Mouse (Mus musculus) CH12.LX (cell line): ENCODE results near the gene Ssx2ip. TPM values are rescaled to one million over a fixed set of nuclear protein-coding genes. Genes with fewer than 3 reads are reported as not detected.

Experiments used
- DNase-seq: peaks from one replicate; pipeline ENCODE4 v3.0.0-alpha.2; 2013; ENCODE audit errors: extremely low read depth
- H3K27ac ChIP-seq: 2 replicates; pipeline ENCODE4 v1.5.1; 2012; ENCODE audit warnings: low read depth, mild to moderate bottlenecking, control low read depth, moderate library complexity; ENCODE audit not compliant: insufficient read depth
- H3K27me3 ChIP-seq: replicated peaks from 2 replicates; pipeline ENCODE3; 2012; ENCODE audit warnings: inconsistent platforms
- H3K36me3 ChIP-seq, 2 experiments: replicated peaks in 1 of 2; 2 replicates each; pipeline versions ENCODE3 to v1.6.1; 2012; ENCODE audit warnings: inconsistent platforms in 1 of 2, low read length in 1 of 2, mild to moderate bottlenecking in 1 of 2, mixed read lengths in 1 of 2, moderate library complexity in 1 of 2; ENCODE audit not compliant: control insufficient read depth in 1 of 2, insufficient read depth in 1 of 2
- H3K4me1 ChIP-seq, 2 experiments: 2 replicates each; pipeline ENCODE4 v1.6.1; 2012; ENCODE audit warnings: inconsistent platforms in 1 of 2, moderate library complexity in 1 of 2; ENCODE audit not compliant: insufficient read depth in 2 of 2, control insufficient read depth in 1 of 2
- H3K4me2 ChIP-seq: 2 replicates; pipeline ENCODE4 v1.6.1; 2012; ENCODE audit warnings: low read depth, mild to moderate bottlenecking, control low read depth; ENCODE audit not compliant: poor library complexity, insufficient read depth, severe bottlenecking
- H3K4me3 ChIP-seq, 3 experiments: fragments of 150-350 bp in 1 of 3; sonication (generic) in 1 of 3; replicated peaks in 1 of 3; 2 replicates each; pipeline versions ENCODE3 to v1.5.1; 2011 to 2012; ENCODE audit warnings: low read depth in 2 of 3, low read length in 2 of 3, mild to moderate bottlenecking in 2 of 3, moderate library complexity in 2 of 3, control low read depth in 1 of 3, improper control_type of control experiment in 1 of 3, inconsistent platforms in 1 of 3, mixed read lengths in 1 of 3; ENCODE audit not compliant: poor library complexity in 1 of 3
- H3K79me2 ChIP-seq: replicated peaks from 2 replicates; pipeline ENCODE4 v1.6.1; 2012; ENCODE audit warnings: mild to moderate bottlenecking, moderate library complexity; ENCODE audit not compliant: control insufficient read depth, poor library complexity, insufficient read depth, severe bottlenecking; ENCODE audit errors: extremely low read depth
- H3K9ac ChIP-seq: 2 replicates; pipeline ENCODE4 v1.6.1; 2012; ENCODE audit warnings: low read depth, mild to moderate bottlenecking, control low read depth, moderate library complexity; ENCODE audit not compliant: insufficient read depth
- H3K9me3 ChIP-seq: replicated peaks from 2 replicates; pipeline ENCODE3; 2012; ENCODE audit warnings: low read length, inconsistent platforms, mixed read lengths
- CHD1 ChIP-seq: IDR thresholded peaks from 2 replicates; pipeline ENCODE4 v1.6.1; 2012; ENCODE audit warnings: low read depth, low read length, improper control_type of control experiment, inconsistent platforms
- MXI1 ChIP-seq: IDR thresholded peaks from 2 replicates; pipeline ENCODE4 v1.6.1; 2011; ENCODE audit warnings: mild to moderate bottlenecking, low read depth, low read length, improper control_type of control experiment
- POLR2A ChIP-seq: IDR thresholded peaks from 2 replicates; pipeline ENCODE4 v1.6.1; 2011; ENCODE audit warnings: low read depth, mild to moderate bottlenecking, improper control_type of control experiment, low read length
- RAD21 ChIP-seq: IDR thresholded peaks from 2 replicates; pipeline ENCODE4 v1.6.1; 2011; ENCODE audit warnings: low read depth, mild to moderate bottlenecking, low read length, improper control_type of control experiment, moderate library complexity
- UBTF ChIP-seq: IDR thresholded peaks from 2 replicates; pipeline ENCODE4 v1.6.1; 2012; ENCODE audit warnings: low read depth, mild to moderate bottlenecking, inconsistent platforms, low read length, improper control_type of control experiment, moderate library complexity
- USF2 ChIP-seq: conservative IDR thresholded peaks from 2 replicates; pipeline ENCODE4 v1.6.1; 2011; ENCODE audit warnings: low read depth, low read length, improper control_type of control experiment
- ZC3H11A ChIP-seq: IDR thresholded peaks from 2 replicates; pipeline ENCODE4 v1.6.1; 2012; ENCODE audit warnings: low read depth, mild to moderate bottlenecking, inconsistent platforms, low read length, improper control_type of control experiment
- dilution Hi-C: fragments of 300-500 bp; cut with MboI; formaldehyde crosslinking; loops from 2 replicates; pipeline ENCODE4 v1.14.3; 2020; ENCODE audit warnings: low sequenced_read_pairs; ENCODE audit not compliant: extremely low pct_unique_long_range_greater_than_20kb, extremely low pct_ligation_motif_present
- in situ Hi-C: fragments of 300-500 bp; cut with MboI; formaldehyde crosslinking; loops from 3 replicates; pipeline ENCODE4 v1.14.3; 2019; ENCODE audit warnings: low sequenced_read_pairs, low pct_ligation_motif_present, low pct_unique_long_range_greater_than_20kb, mixed read lengths
- polyA plus RNA-seq: library from polyadenylated mRNA; unstranded; fragments of >175 nt; gene quantifications from 2 replicates; pipeline ENCODE4 v1.2.1, GENCODE M21; 2012; ENCODE audit warnings: low read depth; ENCODE audit not compliant: insufficient read length
- total RNA-seq, 2 experiments: library from RNA; depleted of rRNA; stranded (reverse); fragments of 300-350 nt in 1 of 2; fragments of >200 nt in 1 of 2; gene quantifications; 2 replicates each; pipeline ENCODE4 v1.2.3; 2012 to 2014

Gene Ssx2ip
- total and polyA plus RNA-seq, 3 experiments = 28.0 to 32.6 (median 31.9) TPM

GRCm38 (mm10) chr3:146412008-146412407, 7.6 kb downstream of the Ssx2ip start:
- dilution Hi-C loops = no loop called here
- in situ Hi-C loops = no loop called here
- H3K27me3 ChIP-seq = no peaks in the 10 kb centered on the region

GRCm38 (mm10) chr3:146412480-146412879, 8.0 kb downstream of the Ssx2ip start:
- H3K79me2 ChIP-seq = no peaks in the 10 kb centered on the region
- no peak overlapping the region for H3K4me2 ChIP-seq
- H3K4me1 ChIP-seq = peaks cover 6 to 44% of the 10 kb centered on the region in 2 experiments; a peak in 3 of 4 replicates
- no peak for DNase-seq
- H3K27ac ChIP-seq = no peak overlapping the region
- peaks cover under 1 to 47% of the 10 kb centered on the region in 2 experiments for H3K36me3 ChIP-seq
- no peak for TF ChIP-seq UBTF
- TF ChIP-seq USF2 = no peak
- no peak for TF ChIP-seq RAD21
- TF ChIP-seq, all 38 proteins: peak for 0
- Histone ChIP-seq H3K27me3 (no peaks in the 10 kb centered on the region), H3K4me3 (no peak overlapping the region), H3K9ac (no peak overlapping the region), H3K9me3 (no peaks in the 10 kb centered on the region)
- dilution Hi-C loops (no loop called here), in situ Hi-C loops (no loop called here)

More at GRCm38 (mm10) chr3:146412008-146412407, 7.6 kb downstream of the Ssx2ip start:
- Histone ChIP-seq H3K9ac (no peak overlapping the region), H3K27ac (no peak overlapping the region), H3K4me1 (peaks cover 7 to 48% of the 10 kb centered on the region in 2 experiments; a peak in 3 of 4 replicates), H3K36me3 (peaks cover 0 to 46% of the 10 kb centered on the region in 2 experiments), H3K9me3 (no peaks in the 10 kb centered on the region), H3K4me3 (no peak overlapping the region), H3K4me2 (no peak overlapping the region), H3K79me2 (no peaks in the 10 kb centered on the region)
- DNase-seq = no peak
- TF ChIP-seq POLR2A = no peak
- TF ChIP-seq ZC3H11A = no peak

- no peak overlapping the region for H3K9ac ChIP-seq
- H3K4me3 ChIP-seq = no peak overlapping the region
- H3K27me3 ChIP-seq = no peaks in the 10 kb centered on the region
- TF ChIP-seq MXI1 = no peak
- no peak for TF ChIP-seq CHD1
- no peak for TF ChIP-seq USF2
- no peak for DNase-seq
- no peak overlapping the region for H3K4me2 ChIP-seq
- H3K9me3 ChIP-seq = no peaks in the 10 kb centered on the region
- peaks cover 6 to 41% of the 10 kb centered on the region in 2 experiments; a peak in 3 of 4 replicates for H3K4me1 ChIP-seq
- in situ Hi-C loops = no loop called here
- H3K36me3 ChIP-seq = peaks cover 3 to 48% of the 10 kb centered on the region in 2 experiments
- no peak overlapping the region for H3K27ac ChIP-seq
- dilution Hi-C loops = no loop called here
- H3K79me2 ChIP-seq = no peaks in the 10 kb centered on the region
Measured at GRCm38 (mm10) chr3:146413016-146413415, 8.6 kb downstream of the Ssx2ip start.
